Mouse (Mus musculus) frontal cortex, adult (tissue): ENCODE data around the gene Keap1.
A peak's percentile ranks its signal among the peaks of the same experiment; 100 is the strongest.
"Not testable (repeated sequence)": the region's sequence is repeated elsewhere in the genome, so short reads cannot be mapped to it uniquely, and the experiment has no call there.

Source experiments
- ATAC-seq: cut with Nextera tagmentation; 2 replicates; pipeline ENCODE4 v1.9.2; 2017; ENCODE audit warnings: mild to moderate bottlenecking, moderate library complexity, mixed read lengths; ENCODE audit not compliant: low TSS enrichment

Keap1 gene

GRCm38 (mm10) chr9:21238733-21239464 is at the start of gene Keap1:
Gene Keap1 (minus strand): TSS chr9:21239361.
- peak; percentile 58 for ATAC-seq

- no peak for ATAC-seq
Observed at GRCm38 (mm10) chr9:21288404-21289336, 49.5 kb upstream of the Keap1 start.

- ATAC-seq, result peak; percentile 73
Observed at GRCm38 (mm10) chr9:21287571-21288402, 48.6 kb upstream of the Keap1 start, which contains the start of gene Kri1. Gene Kri1 (minus strand): TSS chr9:21287969.

GRCm38 (mm10) chr9:21286753-21287152 is 47.6 kb upstream of the Keap1 start:
- no peak for ATAC-seq

- no peak for ATAC-seq
Observed at GRCm38 (mm10) chr9:21283994-21284393, 44.8 kb upstream of the Keap1 start.

GRCm38 (mm10) chr9:21283591-21283990 is 44.4 kb upstream of the Keap1 start:
- ATAC-seq, result no peak

- no peak for ATAC-seq
Observed at GRCm38 (mm10) chr9:21277776-21278175, 38.6 kb upstream of the Keap1 start.

- no peak for ATAC-seq
Observed at GRCm38 (mm10) chr9:21276307-21276706, 37.1 kb upstream of the Keap1 start.

GRCm38 (mm10) chr9:21275727-21276126 is 36.6 kb upstream of the Keap1 start:
- no peak for ATAC-seq

- no peak for ATAC-seq
Observed at GRCm38 (mm10) chr9:21275013-21275710, 36.0 kb upstream of the Keap1 start.

GRCm38 (mm10) chr9:21274336-21274735 is 35.2 kb upstream of the Keap1 start:
- no peak for ATAC-seq

GRCm38 (mm10) chr9:21273520-21274228 is 34.5 kb upstream of the Keap1 start:
- ATAC-seq, result no peak

GRCm38 (mm10) chr9:21273094-21273493 is 33.9 kb upstream of the Keap1 start:
- no peak for ATAC-seq

- no peak for ATAC-seq
Observed at GRCm38 (mm10) chr9:21272391-21272790, 33.2 kb upstream of the Keap1 start.

- ATAC-seq, result not testable (repeated sequence)
Observed at GRCm38 (mm10) chr9:21269590-21269989, 30.4 kb upstream of the Keap1 start.

- ATAC-seq, result no peak
Observed at GRCm38 (mm10) chr9:21268305-21268704, 29.1 kb upstream of the Keap1 start.

GRCm38 (mm10) chr9:21266889-21267288 is 27.7 kb upstream of the Keap1 start:
- no peak for ATAC-seq

- no peak for ATAC-seq
Observed at GRCm38 (mm10) chr9:21265611-21266010, 26.4 kb upstream of the Keap1 start.

GRCm38 (mm10) chr9:21265000-21265561 is 25.9 kb upstream of the Keap1 start, which contains the start of gene Atg4d:
Gene Atg4d (plus strand): TSS chr9:21265293.
- ATAC-seq, result peak; percentile 95
